Mouse (Mus musculus): Measurements from ENCODE around the gene Stk4.

Stk4 gene

DNA sequence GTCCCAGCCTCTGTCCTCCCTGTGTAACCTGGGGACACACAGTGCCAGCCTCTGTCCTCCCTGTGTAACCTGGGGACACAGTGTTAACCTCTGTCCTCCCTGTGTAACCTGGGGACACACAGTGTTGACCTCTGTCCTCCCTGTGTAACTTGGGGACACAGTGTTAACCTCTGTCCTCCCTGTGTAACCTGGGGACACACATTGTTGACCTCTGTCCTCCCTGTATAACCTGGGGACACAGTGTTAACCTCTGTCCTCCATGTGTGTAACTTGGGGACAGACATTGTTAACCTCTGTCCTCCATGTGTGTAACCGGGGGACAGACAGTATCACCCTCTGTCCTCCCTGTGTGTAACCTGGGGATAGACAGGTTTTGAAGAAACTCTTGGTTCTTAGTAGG lies 61.5 kb downstream of the Stk4 start:
- DNase-seq = no peak

DNA sequence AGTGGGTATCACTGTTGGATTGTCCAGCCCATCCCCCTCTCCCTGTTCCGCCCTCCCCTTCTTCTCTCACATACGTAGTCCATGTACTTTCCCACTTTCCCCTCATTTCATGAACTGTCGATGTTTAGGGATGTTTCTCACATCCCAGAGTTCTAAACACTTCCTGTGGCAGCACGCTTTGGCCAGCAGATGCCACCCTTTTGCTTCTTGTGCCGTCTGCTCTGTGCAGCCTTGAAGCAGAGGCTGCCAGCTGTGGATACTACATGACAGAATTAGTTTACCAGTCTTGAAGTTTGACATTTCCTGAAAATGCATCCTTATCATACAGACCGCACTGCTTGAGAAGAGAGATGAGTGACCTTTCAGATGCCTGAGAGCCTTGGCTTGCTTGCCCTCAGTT lies 64.4 kb downstream of the Stk4 start:
- DNase-seq = no peak

DNA sequence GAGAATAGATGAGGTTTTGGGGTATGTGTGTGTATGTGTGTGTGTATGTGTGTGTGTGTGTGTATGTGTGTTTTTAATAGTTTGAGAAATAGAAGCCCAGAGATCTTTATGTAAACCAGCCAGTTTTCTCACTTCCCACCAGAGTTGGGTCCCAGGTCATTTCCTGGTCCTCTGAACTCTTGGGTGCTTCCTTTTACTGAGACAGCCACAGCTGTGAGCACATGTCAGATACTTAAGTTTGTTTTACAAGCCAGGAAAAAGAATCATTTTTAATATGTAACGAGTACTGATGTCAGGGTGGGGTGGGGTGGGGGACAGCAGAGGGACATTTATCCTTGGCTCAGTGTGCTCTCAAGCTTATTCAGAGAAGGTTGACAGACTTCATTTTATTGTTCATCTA lies 65.2 kb downstream of the Stk4 start:
- DNase-seq = no peak

DNA sequence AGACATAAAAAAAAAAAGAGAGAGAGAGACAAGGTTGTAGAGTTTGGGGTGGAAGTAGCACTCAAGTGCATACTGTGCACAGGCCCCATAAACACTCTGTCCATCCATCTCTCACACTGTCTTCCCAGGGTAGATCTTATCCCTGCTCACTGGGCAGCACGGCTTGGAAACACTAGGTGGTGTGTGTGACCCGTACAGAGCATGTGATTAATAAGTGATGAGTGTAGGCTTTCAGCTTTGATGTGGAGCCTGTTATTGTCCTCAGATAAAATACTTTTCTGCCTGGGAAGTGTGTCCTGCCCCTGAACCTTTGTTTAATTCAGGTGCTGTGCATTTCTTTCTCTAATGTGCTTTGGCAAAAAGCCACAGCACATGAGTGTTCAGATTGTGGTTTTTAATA lies 66.3 kb downstream of the Stk4 start:
- DNase-seq = no peak

DNA sequence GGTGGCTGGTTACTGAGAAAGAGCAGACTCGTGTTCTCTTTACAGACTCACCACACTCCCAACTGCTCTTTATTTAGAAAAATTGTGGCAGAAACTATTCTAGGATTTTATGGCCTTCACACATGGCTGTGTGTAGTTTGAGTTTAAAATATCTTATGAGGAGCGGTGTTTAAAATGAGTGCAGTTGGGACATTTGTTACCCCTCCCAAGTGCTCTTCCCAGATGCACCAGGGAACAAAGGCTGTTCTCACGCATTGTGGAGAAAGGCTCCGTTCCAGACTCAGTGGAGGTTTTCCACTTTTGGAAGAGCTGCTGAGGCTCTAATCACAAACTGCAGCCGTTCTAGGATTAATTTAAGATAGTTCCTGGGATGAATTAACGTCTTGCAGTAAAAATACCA lies 67.6 kb downstream of the Stk4 start:
- no peak for DNase-seq

DNA sequence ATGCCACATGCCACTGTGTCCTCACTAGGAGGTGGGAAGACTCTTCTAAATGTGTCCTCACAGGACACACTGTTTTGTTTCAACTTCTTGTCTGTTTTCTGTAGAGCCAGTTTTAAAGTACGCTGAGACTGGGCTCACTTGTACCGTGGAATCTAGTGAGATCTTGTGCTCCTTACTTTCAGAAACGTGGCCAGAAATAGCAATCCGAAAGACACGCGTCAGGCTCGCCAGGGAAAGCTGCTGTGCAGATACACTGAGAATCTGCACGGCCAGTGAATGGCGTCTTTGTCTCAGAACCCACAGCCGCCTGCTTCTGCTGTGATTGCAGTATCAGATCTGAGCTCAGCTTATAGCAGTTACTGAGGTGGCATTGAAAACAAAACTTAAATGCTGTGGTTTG lies 71.9 kb downstream of the Stk4 start:
- peak in 1 of 2 experiments; percentile 23 for DNase-seq

DNA sequence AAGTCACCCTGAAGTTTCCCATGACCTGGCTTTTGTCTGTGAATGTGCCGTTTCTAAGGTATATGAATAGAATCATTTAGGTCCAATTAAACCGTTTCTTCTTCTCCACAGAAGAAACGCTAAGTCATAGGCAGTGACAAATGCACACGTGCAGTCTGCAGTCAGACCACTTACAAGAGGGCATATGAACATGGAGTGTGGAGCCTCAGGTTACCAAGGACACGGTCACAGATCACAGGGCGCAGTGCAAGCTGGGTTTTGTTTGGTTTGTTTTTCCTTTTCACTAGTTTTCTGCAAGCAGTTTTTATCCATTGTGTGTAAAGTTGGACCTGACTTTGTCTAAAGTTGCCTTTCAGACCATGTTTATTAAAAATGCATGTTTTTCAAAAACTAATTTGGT lies 73.9 kb downstream of the Stk4 start:
- no peak for DNase-seq

DNA sequence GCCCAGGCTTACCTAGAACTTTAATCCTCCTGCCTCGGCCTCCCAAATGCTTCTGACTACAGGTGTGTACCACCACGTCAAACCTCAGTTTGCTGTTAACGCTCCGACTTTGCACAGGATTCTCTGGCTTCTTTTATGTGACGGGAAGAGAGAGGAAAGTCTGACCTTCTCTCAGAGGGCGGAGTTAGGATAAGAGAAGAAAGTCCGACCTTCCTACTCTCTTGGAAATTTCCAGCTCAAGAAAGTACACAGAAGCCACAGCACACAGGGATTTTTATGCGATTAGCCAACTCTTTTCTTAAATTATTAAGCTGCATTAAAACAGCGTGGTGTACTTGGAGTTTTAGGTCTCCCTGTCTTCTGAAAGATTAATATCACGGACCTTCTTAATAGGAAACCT lies 74.4 kb downstream of the Stk4 start:
- no peak for DNase-seq

DNA sequence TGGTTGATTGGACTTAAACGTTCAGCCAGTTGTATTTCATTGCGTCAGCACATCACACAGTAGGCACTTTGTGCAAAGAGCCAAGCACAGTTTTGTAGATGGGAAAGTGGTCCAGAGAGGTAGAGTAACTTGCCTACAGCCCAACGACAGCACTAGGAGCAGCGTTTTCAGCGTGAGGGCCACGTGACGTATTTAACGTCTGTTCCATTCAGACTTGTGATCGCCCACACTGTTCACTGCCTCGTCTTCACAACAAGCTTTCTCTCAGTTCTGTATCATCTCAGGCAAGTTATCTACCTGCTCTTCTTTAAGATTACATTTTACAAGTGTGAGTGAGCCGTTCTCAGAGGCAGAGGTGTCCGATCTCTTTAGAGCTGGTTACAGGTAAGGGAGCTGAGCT lies 76.4 kb downstream of the Stk4 start:
- DNase-seq = no peak

DNA sequence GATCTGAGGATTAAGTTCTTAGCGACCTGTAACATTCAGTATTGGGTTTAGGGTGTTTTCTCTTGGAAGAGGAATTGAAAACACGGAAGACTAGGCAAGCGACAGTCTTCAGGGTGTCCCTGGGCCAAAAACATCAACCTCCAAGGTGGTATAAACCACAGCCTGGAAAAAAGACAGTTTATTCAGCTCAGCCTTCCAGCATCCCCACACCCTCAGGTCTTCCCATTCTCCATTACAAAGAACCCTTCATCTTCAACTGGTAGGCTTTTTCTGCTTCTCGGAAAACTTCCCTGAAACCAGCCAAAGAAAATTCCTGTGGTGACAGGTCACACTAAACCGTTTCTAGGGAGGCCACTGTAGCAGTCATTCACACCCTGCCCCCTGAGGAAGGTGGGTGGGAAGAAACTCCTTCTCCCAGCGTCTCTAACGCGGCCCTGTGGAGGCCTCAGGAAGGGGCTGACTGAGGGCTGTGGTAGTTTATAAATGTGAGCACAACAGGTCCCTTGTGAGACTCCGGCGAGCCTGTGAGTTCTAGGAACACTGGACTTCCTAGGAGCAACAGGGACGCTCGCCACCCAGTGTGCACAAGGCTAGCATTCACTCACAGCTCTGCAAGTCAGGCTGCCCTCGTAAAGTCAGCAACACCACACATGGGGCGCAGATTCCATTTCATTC lies 80.1 kb downstream of the Stk4 start:
- no peak for DNase-seq

DNA sequence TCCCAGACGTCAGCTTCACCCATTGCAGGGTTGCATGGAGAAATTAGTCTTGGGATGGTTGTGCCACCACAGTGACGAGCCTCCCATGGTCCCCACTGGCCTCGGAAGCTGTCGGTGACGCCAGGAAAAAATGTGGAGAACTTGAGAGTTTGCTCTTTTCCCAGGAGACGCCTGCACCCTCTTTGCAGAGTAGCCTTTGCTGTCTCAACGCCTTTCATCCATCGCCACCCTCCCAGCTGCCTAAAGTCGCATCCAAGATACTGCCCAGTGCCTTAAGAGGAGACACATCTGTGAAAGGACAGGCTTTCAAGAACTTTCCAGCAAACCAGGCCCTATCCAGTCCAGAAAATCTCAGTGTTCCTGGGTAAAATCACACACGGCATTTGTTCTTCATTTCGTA lies 82.2 kb downstream of the Stk4 start:
- DNase-seq = no peak

DNA sequence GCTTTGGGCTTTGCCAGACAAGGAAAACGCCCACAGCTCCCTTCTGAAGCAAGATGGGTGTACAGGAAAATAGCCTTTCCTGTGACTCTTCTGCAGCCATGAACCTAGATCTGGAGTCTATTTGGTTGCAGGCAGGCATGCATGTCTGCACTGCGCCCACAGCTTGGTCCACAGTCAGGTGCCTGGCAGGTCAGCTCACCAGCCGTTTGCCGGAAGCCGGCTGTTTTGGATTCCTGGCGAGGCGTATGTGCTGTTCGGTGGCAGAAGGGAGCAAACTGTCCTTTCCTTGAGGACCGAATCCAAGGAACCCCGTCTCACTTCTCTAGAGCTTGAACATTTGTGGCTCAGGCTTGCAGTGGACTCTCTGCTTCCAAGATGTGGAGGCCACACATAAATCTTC lies 83.9 kb downstream of the Stk4 start:
- peak; percentile 59 to 68 for DNase-seq

DNA sequence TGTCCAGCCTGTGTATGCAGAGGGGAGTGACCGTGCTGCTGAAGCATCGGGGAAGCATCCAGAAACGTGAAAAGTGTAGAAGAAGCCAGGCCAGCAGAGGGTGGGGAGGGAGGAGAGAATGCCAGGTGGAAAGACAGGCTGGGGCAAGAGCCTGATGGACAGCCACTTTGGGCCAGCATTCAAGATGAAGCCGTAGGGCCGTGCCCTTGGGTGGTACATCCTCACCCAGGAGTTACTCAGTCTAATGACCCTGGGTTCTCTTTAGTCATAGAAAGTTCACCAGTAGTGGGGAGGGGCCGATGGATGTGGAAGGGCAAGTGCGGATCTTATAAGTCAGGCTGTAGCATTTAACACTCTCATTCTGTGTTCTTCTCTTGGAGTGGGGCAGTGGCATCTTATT lies 86.0 kb downstream of the Stk4 start:
- no peak for DNase-seq

DNA sequence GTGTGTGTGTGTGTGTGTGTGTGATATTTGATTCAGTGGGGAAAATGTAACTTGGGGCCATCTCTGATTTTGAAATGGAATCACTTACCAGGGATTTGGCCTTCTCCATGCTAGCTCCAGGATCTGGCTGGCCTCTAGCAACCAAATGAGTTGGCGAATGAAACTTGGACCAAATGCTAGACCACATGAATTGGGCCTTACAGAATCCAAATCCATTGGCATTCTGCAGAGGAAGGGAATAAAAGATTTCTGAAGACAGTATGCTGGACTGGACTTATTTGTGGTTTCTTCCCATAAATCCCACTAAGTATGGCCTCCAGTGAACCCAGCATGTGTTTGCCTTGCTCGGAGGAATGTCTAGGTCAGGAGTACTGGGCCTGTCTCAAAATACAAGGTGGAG lies 88.7 kb downstream of the Stk4 start:
- no peak for DNase-seq

DNA sequence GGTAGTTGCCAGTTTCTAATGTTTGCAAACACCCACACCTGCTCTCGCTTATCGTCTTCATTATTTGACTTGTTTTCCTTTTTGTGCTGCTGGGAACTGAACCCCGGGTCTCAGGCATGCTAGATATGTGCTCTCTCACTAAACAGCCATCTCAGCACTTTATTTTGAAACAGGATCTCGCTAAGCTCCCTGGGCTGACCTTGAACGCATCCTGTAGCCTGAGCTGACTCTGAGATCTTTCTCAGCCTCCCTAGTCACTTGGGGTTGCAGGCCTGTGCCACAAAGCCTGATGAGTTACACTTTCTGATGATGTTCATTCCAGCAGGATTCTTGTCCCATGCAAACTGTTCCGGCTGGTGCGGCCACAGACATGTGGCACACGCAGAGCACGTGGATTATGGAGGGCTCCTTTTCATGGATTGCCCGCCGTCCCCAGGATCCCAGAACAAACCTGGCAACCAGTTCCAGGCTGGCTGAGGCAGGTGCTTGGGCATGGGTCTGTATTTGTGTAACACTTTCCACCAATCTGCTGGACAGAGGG lies 91.5 kb downstream of the Stk4 start:
- DNase-seq = no peak

DNA sequence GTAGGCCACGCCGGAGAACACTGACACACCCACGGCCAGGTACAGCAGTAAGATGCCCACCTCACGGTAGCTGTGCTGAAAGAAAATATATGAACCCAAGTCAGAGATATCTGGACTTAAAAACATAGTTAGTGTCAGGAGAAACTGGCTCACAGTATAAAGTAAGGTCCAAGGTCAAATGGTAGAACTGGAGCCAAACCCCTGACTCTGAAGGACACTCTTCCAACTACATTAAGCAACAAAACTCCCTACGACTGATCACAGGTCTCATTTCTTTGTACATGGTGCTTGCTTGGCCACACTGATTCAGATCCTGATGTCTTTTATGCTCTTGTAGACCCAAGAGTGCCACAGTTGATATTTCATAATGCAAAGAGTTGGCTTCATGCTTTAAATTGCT lies 94.8 kb downstream of the Stk4 start:
- no peak for DNase-seq

DNA sequence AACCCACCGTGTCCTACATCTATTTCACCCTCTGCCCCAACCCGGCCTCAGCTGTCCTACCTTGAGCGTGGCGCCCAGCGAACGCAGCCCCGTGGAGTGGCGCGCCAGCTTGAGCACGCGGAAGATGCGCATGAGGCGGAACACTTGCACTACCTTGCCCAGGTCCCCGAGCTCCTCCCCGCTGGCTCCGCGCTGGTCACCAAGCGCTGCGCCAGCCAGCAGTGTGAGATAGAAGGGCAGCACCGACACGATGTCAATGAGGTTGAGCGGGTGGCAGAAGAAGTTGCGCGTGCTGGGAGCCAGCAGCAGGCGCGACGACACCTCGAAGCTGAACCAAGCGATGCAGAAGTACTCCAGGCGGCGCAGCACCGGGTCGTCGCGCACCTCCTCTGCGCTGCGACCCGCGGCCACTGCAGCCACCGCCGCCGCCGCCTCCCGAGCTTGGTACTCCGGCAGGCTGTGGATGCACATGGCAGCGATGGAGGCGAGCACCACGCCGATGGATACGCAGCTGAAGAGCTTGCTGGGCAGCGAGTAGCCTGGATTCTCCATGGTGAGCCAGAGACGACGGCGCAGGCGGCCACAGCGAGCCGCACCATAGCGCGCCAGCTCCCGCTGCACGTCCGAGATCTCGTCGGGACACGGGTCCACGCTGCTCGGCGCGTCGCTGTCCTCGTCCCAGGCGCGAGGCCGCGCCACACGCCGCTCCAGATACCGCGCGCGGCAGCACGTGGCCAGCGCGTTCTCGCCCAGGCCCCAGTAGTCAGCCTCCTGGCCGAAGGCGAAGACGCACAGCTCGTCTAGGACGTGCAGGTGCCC lies 97.8 kb downstream of the Stk4 start:
- DNase-seq = no peak

DNA sequence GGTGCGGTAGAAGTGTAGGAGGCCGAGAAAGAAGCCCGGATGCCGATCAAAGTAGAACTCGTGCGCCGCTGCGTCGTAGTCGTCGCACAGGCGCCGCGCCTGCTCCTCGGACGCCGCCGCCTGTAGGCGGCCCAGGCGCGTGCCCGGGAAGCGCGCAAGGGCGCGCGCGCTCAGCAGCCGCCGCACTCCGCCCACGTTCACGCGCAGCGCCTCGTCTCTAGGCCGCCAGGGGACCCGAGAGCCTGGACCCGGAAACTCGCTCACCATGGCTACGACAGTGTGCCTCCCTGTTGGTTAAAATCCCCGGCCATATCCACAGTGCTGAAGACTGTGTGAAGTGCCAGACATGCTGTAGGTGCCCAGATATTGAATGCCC lies 98.4 kb downstream of the Stk4 start:
- DNase-seq = no peak

DNA sequence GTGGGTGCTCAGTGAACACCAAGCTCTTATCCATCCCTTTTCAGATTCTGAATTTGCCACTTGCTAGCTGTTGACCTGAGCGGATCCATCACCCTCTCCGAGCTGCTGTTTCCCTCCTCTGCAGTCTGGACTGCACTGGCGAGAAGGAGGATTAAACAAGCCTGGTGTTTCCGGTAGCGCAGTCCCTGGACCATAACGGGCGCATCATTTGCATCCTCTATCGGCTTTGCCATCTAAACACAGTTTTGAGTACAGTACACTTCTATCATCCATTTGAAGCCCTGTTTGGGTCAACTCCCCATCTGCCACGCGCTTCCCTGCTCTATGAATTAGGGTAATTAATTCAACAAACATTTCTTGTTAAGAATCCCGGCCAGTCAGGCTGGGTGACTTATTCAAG lies 100.2 kb downstream of the Stk4 start:
- no peak for DNase-seq

DNA sequence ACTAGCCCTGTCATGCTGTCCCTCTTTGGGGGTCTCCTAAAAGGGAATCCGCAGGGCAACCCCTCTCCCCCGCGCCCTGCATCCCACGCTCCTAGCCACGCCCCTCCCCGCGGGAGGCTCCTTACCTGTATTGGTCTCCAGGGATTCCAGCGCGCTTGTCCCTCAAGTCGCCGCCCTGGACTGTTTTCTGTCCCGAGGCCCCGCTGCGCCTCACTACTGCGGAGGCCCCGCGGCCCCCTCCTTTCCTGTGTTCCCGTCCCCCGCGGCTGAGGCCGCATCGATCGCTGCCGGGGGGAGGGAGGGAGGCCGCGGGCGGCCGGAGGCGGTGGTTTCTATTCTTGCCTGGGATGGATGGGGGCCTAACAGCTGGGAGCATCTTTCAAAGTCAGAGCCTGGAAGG lies 100.8 kb downstream of the Stk4 start, which contains the start of gene Kcns1:
Gene Kcns1 (minus strand): TSS at position 212 of the 400 bp plus-strand sequence.
- no peak for DNase-seq

DNA sequence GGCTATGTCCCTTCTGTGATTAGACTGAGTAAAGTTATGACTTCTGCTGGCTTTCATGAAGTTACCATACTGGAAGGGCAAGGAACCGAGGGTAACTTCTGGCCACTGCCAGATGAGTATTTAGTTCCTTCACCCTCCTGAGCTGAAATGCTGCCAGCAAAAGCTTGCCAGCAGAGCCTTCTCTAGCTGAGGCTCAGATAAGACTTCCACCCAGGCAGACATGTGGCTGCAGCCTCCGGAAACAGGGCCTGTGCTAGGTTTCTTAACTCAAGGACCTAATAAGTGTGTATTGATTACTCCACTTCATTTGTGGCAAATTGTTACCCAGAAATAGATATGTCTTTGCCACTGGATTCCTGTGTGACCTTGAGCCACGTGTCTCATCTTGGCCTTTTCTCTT lies 103.3 kb downstream of the Stk4 start:
- no peak for DNase-seq

DNA sequence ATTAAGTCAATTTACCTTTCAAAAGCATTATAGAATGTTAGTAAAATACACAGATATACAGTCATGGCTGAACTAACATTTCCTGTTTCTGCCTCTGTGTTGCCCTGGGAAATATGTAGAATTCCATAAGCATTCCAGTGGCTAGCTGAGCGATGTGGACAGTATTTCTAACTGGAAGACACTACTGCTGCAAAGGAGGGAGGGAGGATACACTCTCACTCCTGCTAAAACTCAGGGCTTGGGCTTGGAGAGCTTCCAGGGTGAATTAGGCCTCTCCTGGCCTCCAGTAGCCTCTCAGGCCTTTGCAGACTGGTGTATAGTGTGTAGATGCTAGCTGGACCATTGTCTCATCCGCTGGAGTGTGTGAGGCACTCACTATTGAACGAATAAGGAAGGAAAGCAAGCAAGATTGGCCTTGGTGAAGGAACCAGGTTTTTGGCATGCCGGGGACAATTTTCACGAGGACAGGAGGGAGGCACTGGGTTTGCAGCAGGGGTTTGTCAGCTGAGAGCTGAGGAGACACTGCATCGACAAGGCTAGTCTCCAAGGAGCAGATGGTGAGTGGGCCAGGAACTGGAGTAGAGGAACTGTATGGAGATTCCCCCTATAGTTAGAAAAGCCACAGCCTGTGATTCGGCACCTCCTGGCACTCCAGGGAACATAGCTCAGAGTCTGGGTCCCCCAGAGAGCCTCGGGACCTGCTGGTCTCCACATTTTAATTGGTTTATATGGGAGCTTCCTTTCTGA lies 104.7 kb downstream of the Stk4 start:
- DNase-seq = peak; percentile 17 to 21

DNA sequence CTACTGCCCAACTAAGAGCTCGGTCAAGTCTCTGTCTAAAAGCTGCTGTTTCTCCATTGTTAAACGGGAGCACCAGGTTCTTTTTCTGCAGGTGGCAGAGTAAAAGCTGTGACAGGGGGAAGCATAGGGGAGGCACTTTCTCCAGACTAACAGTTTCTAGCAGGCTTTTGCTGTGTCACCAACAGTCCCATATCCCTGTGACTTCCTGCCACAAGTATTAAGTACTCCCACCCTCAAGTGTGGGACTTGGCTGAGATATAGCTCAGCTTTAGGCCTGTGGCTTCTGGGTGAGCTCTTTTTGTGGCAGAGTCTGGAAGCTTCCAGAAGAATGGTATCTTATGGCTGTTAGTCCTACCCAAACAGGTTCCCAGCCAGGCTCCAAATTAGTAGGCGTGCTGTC lies 105.7 kb downstream of the Stk4 start:
- no peak for DNase-seq

DNA sequence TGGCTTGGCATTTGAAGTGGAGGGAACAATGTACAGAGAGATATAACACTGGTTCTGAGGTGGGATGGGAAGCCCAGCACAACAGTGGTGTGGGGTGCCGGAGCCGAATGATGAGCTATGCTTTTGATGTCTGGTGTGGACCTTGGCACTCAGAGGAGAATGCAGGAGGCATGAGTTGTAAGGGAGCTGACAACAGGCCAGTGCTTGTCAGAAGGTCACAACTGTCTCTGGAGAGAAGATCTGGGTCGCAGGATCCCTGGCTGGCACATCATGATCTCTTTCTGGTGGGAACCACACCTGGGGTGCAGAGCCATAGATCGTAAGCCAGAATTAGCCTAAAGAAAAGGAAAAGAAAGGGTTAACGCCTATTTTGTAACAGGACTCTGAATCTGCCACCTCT lies 107.7 kb downstream of the Stk4 start:
- DNase-seq = no peak

Data from cerebellum, adult 18-20 months (tissue).